Mouse (Mus musculus): ENCODE measurements around the gene 4930470P17Rik. TPM values are rescaled to one million over a fixed set of nuclear protein-coding genes. Genes with fewer than 3 reads are reported as not detected.
"Not testable (repeated sequence)": the region's sequence is repeated elsewhere in the genome, so short reads cannot be mapped to it uniquely, and the experiment has no call there.

Gene 4930470P17Rik
- total RNA-seq (2015), result not detected in 2 replicates
- total RNA-seq (2017), result not detected in 2 replicates

GRCm38 (mm10) chr2:170601917-170602316 is at the start of gene 4930470P17Rik:
TSS of gene 4930470P17Rik (minus strand) at chr2:170602017.
- ATAC-seq (replicated peaks; ENCODE audit: poor library complexity), result no peak

GRCm38 (mm10) chr2:170651483-170651882 is 49.7 kb upstream of the 4930470P17Rik start:
- no peak for ATAC-seq (replicated peaks; ENCODE audit: poor library complexity)

- no peak for ATAC-seq (replicated peaks; ENCODE audit: poor library complexity)
Measured at GRCm38 (mm10) chr2:170648542-170648941, 46.7 kb upstream of the 4930470P17Rik start.

- ATAC-seq (replicated peaks; ENCODE audit: poor library complexity), result no peak
Measured at GRCm38 (mm10) chr2:170646201-170646600, 44.4 kb upstream of the 4930470P17Rik start.

- no peak for ATAC-seq (replicated peaks; ENCODE audit: poor library complexity)
Measured at GRCm38 (mm10) chr2:170642338-170642806, 40.6 kb upstream of the 4930470P17Rik start.

GRCm38 (mm10) chr2:170640281-170640680 is 38.5 kb upstream of the 4930470P17Rik start:
- no peak for ATAC-seq (replicated peaks; ENCODE audit: poor library complexity)

GRCm38 (mm10) chr2:170638746-170639145 is 36.9 kb upstream of the 4930470P17Rik start:
- ATAC-seq (replicated peaks; ENCODE audit: poor library complexity), result no peak

GRCm38 (mm10) chr2:170632998-170633622 is 31.3 kb upstream of the 4930470P17Rik start:
- no peak for ATAC-seq (replicated peaks; ENCODE audit: poor library complexity)

GRCm38 (mm10) chr2:170632386-170632785 is 30.6 kb upstream of the 4930470P17Rik start:
- ATAC-seq (replicated peaks; ENCODE audit: poor library complexity), result no peak

GRCm38 (mm10) chr2:170631375-170631774 is 29.6 kb upstream of the 4930470P17Rik start:
- ATAC-seq (replicated peaks; ENCODE audit: poor library complexity), result no peak

- ATAC-seq (replicated peaks; ENCODE audit: poor library complexity), result no peak
Measured at GRCm38 (mm10) chr2:170630553-170630952, 28.7 kb upstream of the 4930470P17Rik start.

- not testable (repeated sequence) for ATAC-seq (replicated peaks; ENCODE audit: poor library complexity)
Measured at GRCm38 (mm10) chr2:170627991-170628390, 26.2 kb upstream of the 4930470P17Rik start.

GRCm38 (mm10) chr2:170624201-170624880 is 22.5 kb upstream of the 4930470P17Rik start:
- ATAC-seq (replicated peaks; ENCODE audit: poor library complexity), result not testable (repeated sequence)

- no peak for ATAC-seq (replicated peaks; ENCODE audit: poor library complexity)
Measured at GRCm38 (mm10) chr2:170622985-170623384, 21.2 kb upstream of the 4930470P17Rik start.

- ATAC-seq (replicated peaks; ENCODE audit: poor library complexity), result no peak
Measured at GRCm38 (mm10) chr2:170618862-170619492, 17.2 kb upstream of the 4930470P17Rik start.

GRCm38 (mm10) chr2:170611794-170612193 is 10.0 kb upstream of the 4930470P17Rik start:
- ATAC-seq (replicated peaks; ENCODE audit: poor library complexity), result not testable (repeated sequence)

- no peak for ATAC-seq (replicated peaks; ENCODE audit: poor library complexity)
Measured at GRCm38 (mm10) chr2:170601171-170601570, 646 bp downstream of the 4930470P17Rik start.

- ATAC-seq (replicated peaks; ENCODE audit: poor library complexity), result peak; percentile 68
Measured at GRCm38 (mm10) chr2:170597586-170597985, 4.2 kb downstream of the 4930470P17Rik start.

- peak; percentile 85 for ATAC-seq (replicated peaks; ENCODE audit: poor library complexity)
Measured at GRCm38 (mm10) chr2:170596726-170597125, 5.1 kb downstream of the 4930470P17Rik start.

GRCm38 (mm10) chr2:170592161-170592560 is 9.7 kb downstream of the 4930470P17Rik start:
- ATAC-seq (replicated peaks; ENCODE audit: poor library complexity), result no peak

- no peak for ATAC-seq (replicated peaks; ENCODE audit: poor library complexity)
Measured at GRCm38 (mm10) chr2:170588369-170588900, 13.4 kb downstream of the 4930470P17Rik start.
